Mouse (Mus musculus) CH12F3 (cell line): ENCODE data around the gene Aip.
"Not testable (repeated sequence)": the region's sequence is repeated elsewhere in the genome, so short reads cannot be mapped to it uniquely, and the experiment has no call there.

Experiments used
- in situ Hi-C: fragments of 300-500 bp; cut with MboI; formaldehyde crosslinking; loops from 2 replicates; pipeline ENCODE4 v1.14.3; 2020; ENCODE audit warnings: low sequenced_read_pairs

Gene Aip

GRCm38 (mm10) chr19:4136463-4136862, 10.8 kb upstream of the Aip start:
- in situ Hi-C loops, result no loop called here

DNA sequence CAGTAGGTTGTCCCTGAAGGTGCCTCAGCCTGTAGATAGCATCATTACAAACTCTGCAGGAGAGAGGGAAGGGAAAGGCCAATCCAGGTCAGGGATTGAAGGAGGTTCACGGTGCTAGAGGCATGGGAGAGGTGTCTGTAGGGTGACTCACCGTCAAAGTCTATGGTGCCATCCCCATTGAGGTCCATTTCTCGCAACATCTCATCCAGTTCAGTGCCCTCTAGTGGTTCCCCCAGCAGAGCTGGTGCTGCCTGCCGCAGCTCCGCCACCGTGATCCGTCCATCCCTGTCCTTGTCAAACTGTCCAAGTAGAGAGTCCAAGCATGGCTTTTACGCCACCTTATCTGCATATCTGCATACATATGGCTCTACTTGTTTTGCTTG, 10.3 kb upstream of the Aip start:
- in situ Hi-C loops, result not testable (repeated sequence)

- in situ Hi-C loops, result not testable (repeated sequence)
Measured at GRCm38 (mm10) chr19:4135229-4135962, 9.7 kb upstream of the Aip start.

- in situ Hi-C loops, result no loop called here
Measured at GRCm38 (mm10) chr19:4134354-4134753, 8.7 kb upstream of the Aip start.

- in situ Hi-C loops, result no loop called here
Measured at GRCm38 (mm10) chr19:4131768-4132167, 6.1 kb upstream of the Aip start.

GRCm38 (mm10) chr19:4131075-4131474, 5.4 kb upstream of the Aip start:
- in situ Hi-C loops, result no loop called here

- in situ Hi-C loops, result no loop called here
Measured at GRCm38 (mm10) chr19:4130106-4130505, 4.4 kb upstream of the Aip start.

DNA sequence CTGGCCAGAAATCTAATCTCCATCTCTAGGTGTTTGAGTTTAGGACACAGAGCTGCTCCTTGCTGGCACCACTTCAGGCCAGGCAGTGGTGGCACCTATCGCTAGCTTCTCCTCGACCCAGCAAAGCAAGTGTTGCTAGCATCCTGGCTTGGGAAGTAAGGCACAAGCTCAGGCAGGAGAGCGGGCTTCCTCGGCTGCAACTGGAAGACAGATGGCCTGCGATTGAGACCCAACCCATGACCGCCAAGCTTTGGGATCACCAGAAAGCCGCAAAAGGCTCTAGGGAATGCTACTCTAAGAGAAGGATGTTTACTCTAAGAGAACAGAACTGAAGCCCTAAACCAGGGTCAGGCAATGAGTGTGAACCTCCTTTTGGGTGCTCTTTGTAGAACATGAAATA, 3.8 kb upstream of the Aip start:
- in situ Hi-C loops, result no loop called here

DNA sequence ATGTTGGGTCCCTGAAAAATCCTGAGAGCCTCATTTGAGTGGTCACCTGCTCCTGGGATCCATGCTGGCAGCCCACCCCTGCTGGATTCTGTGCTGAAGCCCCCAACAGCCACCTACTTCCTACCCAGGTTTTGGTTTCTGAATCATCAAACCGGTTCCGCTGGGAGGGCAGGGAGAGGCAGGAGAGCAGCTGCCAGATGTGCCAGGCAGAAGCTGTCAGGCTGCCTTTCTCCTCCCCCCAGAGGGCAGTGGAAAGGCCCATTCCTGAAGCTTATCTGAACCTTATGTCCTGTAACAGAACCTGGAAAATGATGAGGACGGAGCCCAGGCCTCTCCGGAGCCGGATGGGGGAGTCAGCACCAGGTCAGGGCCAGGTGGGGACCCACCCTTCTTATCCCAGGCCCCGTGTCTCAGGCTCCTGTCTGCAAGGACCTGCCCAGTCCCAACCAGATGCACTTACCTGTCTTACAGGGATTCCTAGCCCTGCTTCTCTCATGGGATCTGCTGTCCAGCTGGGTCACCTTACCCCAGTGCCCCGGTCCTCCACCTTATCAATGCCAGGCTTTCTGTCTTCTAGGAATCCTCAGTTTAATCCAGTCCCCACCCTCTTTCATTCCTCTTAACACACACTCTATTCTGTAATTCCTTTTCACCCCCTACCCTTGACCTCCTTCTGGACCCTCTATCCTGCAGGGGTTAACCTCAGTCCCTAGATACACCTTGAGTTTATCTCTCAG, 1.3 kb upstream of the Aip start:
- in situ Hi-C loops, result no loop called here

- in situ Hi-C loops, result not testable (repeated sequence)
Measured at GRCm38 (mm10) chr19:4125268-4125667, 390 bp downstream of the Aip start.

DNA sequence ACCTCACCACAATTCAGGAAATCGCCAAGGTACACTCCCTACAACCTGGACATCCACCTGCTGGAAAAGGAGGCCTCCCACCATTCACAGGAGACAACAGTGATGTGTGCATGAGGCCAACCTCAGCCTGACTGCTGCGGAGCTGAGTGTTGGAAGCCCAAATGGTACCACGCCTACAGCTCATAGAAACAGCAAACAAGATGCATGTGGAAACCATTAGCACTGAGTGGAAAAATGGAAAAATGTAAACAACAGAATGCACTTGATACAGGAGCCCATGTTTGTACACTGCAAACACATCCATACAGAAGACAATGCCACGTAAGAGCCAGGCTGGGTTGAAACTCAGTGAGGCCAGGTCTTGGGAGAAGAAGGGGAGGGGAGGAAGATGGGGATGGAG, 1.2 kb downstream of the Aip start:
- in situ Hi-C loops, result no loop called here

GRCm38 (mm10) chr19:4122411-4123370, 3.0 kb downstream of the Aip start:
- in situ Hi-C loops, result no loop called here

DNA sequence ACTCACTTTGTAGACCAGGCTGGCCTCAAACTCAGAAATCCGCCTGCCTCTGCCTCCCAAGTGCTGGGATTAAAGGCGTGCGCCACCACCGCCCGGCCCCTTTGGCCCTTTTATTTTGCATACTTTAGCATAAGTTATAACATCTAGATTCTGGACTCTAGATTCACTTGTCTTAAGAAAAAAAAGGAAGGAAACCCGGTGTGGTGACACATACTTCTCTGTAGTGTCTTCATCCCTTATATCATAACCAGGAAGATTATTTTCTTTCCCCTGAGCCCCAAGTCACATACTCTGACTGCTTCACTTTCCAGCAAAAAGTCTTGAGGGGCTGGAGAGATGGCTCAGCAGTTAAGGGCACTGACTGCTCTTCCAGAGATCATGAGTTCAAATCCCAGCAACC, 3.8 kb downstream of the Aip start:
- in situ Hi-C loops, result not testable (repeated sequence)

DNA sequence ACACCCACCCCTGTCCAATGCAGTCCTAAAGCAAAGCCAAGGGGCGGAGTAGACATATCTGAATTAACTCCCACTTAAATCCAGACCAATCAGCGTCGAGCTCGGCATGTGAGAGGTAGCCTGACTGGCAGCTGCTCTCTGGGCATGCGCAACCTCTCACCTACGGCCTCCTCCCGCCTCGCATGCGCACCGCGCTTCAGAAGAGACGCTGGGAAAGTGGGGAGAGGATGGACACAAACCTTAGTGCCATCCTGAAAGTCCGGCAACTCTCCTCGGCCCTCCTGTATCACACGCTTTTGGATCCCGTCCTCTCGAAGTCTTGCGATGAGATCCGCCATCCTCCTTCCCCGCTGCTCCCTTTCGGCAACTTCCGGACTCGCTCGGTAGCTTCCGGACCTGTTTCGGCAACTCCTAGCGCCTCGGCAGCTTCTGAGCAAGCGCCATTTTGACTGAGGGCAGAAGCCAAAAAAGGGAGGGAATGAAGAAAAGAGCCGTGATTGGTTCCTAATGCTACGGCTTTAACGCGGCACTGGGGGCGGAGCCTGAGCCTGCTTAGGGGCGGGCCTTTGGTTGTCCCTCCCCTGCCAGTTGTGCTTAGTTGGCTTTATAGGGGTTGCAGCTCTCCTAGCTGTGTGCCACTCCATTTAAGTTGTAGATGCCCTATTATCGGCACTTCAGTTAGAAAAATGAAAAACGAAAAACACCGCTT, 4.4 kb downstream of the Aip start:
- in situ Hi-C loops, result no loop called here

- in situ Hi-C loops, result no loop called here
Measured at GRCm38 (mm10) chr19:4120496-4120895, 5.2 kb downstream of the Aip start.

DNA sequence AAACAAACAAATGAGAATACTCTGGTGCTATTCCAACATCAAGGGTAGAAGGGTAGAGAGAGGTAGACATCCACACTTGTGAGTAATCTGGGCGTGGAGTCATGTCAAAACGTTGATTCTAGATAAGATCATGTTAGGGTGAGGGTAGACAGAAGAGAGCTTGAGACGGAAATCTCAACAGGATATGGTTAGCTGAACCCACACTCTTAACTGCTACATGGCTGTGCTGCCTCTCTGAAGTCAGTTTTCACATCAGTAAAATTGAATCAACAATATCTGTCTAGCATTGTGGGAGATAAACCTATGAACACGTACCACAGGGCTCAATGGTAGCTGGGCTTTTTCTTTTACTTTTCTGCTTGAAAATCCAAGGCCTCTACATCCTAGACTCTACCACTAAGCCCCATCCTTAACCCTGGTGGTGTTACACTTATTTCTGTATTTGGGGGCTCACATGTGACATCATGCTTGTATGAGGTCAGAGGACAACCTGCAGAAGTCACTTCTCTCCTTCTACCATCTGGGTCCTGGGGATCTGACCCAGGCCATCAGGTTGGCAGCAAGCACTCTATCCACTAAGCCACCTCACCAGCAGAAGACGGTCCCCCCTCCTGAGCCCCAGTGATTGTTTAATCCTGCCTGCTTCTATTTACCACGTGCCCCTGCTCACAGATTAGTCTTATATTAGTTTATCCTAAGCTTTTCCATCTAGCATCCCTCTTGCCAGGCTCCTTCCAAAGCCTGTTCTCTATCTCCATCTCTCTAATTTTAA, 5.8 kb downstream of the Aip start:
- in situ Hi-C loops, result no loop called here

DNA sequence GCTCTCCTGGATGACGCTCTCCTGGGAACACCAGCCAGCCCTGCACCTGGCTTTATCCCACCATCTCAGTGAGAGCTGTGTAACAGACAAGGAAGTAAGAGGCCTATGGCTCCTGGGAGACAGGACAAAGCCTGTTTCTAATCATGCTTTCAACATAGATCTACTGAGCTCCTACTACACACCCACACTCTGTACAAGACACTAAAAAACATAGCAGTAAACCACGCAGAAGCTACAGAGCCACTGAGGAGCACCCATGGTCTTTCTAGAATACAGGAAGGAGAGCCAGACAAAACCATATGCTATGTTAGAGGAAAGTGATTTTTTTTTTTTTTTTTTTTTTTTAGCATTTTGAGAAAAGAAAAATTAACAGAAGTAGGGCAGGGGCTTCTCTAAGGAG, 7.3 kb downstream of the Aip start:
- in situ Hi-C loops, result no loop called here

DNA sequence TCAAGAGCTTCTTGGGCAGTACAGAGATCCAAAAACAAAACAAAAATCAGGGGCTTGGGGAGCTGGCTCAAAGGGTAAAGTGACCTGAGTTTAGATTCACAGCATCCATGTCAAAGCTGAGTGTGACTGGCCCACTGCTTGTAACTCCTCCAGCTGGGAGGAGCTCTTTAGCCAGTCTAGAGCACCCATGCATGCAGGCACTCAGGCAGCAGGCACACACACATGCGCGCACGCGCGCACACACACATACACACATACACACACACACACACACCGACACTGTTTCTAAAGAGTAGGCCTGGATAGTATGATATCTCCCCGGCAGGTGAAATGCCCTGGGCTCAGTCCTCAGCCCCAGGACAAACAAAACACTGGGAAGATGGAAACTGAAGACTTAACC, 8.7 kb downstream of the Aip start:
- in situ Hi-C loops, result no loop called here

GRCm38 (mm10) chr19:4115816-4116215, 9.8 kb downstream of the Aip start:
- in situ Hi-C loops, result no loop called here

DNA sequence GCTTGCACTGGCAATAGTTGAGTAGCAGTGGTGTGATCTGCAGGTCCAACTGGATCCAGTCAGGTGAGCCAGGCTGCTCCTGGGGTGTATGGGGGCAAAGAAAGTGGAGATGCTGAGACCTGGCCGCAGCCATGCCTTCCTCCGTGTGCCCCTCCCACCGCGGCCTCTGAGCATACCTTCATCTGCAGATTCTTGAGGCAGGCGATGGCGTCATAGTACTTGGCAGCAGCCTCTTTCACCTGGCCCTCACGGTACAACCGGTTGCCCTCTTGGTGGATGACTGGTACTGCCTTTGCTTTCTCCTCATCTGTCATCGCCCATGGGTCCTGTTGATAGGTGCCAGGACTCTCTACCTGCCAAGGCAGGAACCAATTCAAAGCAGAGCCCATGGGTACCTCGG, 10.5 kb downstream of the Aip start:
- in situ Hi-C loops, result no loop called here
